Mouse (Mus musculus) gastrocnemius, adult 8-10 months (tissue): ENCODE data around the gene Slc11a1. TPM values are rescaled to one million over a fixed set of nuclear protein-coding genes. Genes with fewer than 3 reads are reported as not detected.
"Not testable (repeated sequence)": the region's sequence is repeated elsewhere in the genome, so short reads cannot be mapped to it uniquely, and the experiment has no call there.

Experiments used
- DNase-seq, 2 experiments: peaks; one replicate each; pipeline ENCODE4 v3.0.0; 2022; ENCODE audit warnings: low spot score in 2 of 2
- total RNA-seq, 4 experiments: library from RNA; stranded (reverse); gene quantifications; 2 replicates each; pipeline ENCODE4 v1.2.4; 2022

Slc11a1 gene
- 1 to 10 TPM; 2.1 to 6.5 (median 5.1) TPM for total RNA-seq

DNA sequence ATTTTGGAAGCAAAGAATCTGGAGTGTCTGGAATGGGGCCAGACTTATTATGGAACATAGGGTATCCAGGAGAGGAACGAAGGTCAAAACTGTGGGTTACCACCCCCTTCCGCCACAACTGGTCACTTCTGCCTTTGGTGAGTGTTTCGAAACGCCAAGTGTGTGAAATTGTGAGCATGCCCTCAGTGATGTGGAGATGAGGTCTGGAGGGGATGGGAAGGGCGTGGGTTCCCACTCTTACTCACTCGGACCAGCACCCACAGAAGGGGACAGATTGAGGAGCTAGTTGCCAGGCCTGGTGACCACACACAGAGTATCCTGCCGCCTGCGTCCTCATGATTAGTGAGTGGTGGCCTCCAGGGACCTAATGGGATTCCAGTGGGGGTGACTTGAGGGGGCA lies at the start of gene Slc11a1:
Slc11a1 (plus strand) TSS at position 216 of the 400 bp plus-strand sequence.
- DNase-seq = no peak

DNA sequence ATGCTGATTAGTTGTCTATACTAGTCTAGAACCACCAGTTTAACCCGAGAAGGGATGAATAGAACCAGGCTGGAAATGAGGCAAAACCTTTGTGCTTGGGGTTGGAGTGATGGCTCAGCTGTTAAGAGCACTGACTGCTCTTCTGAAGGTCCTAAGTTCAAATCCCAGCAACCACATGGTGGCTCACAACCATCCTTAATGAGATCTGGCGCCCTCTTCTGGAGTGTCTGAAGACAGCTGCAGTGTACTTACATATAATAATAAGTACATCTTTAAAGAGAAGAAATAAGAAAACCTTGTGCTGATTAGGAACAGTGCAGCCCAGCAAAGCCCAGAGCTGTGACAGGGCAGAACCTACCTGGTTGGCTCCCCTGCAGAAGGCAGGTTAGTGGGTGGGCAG lies 48.1 kb upstream of the Slc11a1 start:
- DNase-seq = not testable (repeated sequence)

DNA sequence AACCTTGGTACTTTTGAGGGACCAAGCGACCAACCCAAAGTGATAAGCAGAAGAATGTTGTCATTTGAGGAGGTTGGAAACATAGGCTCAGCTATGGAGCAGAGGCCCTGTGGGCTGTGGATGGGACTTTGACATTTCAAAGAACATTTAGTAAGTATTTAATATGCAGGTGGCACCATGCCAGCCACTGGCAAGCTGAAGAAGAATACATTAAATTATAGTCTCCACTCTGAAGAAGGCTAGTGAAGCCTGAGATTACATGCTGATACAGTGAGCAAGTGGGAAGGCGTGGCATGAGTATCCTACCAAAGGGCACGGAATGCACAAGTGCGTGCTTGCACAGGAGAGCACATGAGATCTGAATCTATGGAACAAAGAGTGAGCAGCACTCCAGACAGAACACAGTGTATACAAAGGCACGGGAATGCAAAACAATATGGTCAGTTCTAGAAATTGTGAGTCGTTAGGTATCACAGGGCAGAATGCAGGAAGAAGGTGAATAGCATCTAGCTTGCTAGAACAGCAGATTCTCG lies 45.0 kb upstream of the Slc11a1 start:
- no peak for DNase-seq

DNA sequence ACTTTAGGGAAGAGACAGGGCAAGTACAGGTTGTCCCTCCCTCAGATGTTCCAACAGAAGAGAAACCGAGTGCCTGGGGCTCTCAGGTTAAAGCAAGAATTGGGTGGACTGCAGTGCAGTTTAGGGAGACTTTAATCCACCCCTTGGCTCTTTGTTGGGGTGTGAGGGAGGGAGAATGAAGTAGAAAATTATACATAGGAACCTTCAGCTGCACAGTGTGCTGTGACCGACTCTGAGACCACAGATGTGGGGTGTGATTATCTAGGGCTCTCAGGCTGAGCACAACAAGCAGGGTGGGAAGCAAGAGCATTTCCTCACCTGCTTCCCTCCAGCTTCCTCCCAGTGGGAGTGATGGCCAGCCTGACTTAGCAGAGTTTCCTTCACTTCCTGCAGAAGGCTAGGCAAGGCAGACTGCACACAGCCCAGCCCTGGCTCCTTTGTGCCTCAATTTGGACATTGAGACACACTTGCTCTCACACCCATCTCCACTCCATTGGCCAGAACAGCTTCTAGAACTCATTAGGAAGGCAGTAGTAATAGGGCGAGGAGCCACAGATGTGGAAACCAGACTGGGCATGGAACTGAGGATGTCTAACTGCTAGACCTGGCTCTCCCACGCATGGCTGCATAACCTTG lies 43.8 kb upstream of the Slc11a1 start:
- DNase-seq = no peak

DNA sequence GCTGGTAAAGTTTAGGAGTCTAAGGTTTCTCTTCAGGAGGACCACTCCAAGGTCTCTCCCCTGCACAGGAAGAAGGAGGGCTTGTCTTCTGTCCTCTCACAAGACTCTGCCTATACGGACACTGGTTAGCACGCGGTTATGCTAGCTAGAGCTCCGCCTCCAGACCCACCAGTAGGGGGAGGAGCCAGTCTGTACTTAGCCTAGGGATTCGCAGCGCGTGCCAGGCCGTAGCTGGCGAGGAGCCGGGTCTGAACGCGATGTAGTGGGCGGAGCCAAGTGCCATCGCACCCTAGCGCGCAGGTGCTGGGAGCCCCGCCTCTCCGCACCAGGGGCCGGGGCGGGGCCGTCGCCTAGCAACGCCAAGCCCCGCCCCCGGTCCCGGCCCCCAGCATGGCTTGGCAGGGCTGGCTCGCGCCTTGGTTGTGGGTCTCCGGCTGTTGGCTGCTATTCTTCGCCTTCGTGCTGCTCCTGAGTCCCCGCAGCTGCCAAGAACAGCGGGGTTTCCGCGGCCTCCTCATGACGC lies 42.7 kb upstream of the Slc11a1 start:
- peak; percentile 89 to 96 for DNase-seq

DNA sequence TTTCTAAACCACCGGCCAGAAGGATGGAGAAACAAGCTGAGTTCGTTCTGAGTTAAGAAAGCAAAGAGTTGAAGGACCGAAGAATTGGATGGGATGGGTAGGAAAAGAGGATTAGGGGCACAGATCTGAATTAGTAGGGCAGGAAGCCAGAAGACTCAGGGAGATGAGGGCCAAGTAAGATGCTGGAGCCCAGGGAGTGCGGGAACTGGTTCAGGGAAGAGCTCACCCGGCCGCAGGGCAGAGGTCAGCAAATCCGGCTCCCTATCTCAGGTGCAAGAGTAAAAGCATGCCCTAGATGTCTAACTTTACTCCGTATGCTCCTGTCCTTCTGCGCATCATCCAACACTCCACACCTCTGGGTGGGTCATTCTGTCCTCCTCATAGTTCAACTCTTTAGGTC lies 42.1 kb upstream of the Slc11a1 start:
- no peak for DNase-seq

DNA sequence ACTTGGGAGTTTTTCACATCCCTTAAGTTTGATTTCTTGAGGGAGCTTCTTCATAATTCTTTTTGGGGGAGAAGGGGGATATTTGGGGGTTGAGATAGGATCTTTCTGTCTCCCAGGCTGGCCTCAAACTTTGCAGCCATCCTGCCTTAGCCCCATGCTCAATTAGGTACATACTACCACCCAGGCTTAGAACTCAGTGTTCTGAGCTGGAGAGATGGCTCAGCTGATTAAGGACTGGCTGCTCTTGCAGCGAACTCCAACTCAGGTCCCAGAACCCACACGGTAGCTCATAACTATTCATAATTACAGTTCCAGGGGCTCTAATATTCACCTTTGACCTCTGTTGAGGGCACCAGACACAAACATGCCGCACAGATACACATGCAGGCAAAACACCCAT lies 40.4 kb upstream of the Slc11a1 start:
- DNase-seq = no peak

DNA sequence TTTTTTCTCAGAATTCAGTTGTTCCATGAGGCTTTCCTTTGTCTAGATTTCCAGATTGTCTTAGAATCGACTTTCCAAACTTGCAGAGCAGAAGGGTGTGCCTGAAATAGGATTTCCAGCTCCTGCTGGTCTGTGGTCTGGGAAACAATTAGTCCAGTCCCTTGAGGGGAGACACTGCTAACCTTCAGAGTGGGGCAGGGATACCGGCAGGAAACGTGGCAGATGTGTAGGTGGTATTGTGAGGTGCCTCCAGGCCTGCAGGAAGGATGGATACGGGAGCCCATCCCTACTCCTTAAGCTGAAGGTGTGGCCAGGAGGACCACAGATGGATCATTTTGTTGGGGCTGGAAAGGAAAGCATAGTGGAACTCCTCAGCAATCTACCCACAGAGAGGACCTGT lies 40.0 kb upstream of the Slc11a1 start:
- DNase-seq = no peak

DNA sequence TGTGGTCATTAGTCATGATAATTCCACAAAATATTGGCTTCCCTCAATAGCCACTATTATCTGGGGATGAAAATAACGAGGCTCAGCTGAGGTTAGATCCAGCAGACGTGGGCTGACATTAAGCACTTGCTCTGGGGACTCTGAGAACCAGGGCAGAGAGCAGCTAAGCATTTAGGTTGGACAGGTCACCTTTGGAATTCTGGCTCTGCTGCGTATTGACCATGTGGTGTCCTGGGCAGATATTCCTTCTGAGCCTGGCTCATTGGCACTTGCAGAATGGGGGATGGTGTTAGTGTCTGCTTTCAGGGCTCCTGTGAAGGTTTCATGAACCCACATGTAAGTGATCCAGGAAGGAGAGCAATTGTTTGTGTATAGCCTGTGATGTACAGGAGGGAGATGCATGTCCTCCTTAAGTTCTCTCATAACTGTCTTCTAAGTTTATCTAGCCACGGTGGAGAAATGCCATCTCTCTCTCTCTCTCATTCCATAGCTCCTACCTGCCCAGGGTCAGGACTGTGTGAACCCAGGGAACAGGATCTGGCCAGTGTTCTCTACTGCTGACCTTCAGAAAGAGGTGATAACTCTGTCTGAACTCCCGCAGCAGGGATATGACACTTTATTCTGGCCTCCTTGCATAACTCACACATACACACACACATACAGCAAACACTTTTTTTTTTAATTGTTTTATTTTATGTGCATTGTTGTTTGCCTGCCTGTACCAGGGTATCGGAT lies 39.4 kb upstream of the Slc11a1 start:
- DNase-seq = peak; percentile 26 to 33

DNA sequence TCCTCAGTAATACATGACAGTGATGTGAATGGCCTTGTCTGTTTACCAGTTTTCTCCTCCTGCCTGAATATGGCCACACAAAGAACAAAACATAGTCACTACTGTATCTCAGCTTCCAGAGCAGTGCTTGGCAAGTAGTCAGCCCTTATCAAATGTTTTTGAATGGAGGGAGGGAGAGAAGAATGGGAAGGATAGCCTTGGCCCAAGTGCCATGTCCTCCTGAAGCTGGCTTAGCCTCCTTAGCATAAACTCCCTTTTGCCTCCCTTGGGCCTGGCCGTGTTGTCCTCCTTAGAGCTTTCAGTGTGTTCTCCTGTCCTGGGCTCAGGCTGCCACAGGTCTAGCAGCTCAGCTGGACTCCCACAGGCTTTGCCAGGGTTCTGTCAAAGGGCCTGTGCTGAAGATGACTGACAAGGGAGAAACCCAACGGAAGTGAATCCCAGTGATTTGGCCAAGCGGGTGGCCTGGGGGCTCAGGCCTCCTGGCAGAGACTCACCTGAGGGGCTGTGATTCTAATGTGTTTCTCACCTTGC lies 37.7 kb upstream of the Slc11a1 start:
- DNase-seq = no peak

DNA sequence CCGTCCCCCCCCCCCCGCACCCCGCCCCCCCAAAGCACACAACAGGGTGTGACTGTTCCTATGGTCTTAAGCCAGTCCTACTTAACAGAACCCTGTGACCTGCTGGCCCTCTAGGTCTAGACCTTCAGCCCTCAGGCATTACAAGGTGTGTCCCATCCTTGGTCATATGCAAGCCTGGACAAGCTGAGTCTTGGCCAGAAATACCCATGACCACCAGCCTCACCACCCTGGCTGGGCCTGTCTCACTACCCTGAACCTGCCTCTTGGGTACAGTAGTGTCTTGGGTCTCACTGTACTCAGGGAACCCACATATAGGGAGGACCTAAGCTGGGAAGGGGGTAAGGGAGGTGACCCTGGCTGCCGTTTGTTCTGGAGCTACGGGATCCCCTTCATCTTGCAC lies 37.0 kb upstream of the Slc11a1 start:
- DNase-seq = no peak

DNA sequence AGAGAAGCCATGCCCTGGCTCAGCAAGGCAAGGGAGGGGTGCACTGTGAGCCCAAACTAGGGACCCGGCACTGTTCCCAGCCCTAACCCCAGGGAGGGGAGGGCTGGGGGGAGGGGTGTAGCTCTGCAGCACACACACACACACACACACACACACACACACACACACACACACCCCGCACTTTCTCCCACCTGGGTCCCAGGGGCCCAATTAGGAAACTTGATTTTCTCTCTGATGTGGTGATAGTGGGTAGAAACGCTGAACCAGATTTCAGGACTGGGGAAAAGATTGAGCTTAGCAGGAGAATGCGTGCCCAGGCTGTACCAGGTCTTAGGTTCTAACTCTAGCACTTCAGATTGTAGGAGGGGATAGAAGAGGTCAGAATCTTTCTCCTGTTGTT lies 36.4 kb upstream of the Slc11a1 start:
- no peak for DNase-seq

DNA sequence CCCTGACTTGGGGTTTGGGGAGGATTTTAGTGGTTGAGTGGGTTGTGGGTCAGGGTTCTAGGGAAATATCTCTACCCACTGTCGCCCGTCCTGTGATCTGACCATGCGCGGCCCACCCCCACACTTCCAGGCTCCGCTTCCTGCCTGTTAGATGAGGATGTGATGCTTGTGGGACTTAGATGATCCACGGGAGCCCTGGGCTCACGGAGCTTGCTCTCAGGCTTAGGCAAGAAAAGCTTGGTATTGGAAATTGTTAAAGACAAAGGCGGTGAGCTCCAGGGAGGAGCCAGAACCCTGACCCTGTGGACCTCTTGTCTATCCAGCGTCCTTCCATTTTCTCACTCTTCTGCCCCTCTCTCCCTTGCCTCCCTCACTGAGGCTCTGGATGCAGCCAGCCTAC lies 35.1 kb upstream of the Slc11a1 start:
- DNase-seq = no peak

DNA sequence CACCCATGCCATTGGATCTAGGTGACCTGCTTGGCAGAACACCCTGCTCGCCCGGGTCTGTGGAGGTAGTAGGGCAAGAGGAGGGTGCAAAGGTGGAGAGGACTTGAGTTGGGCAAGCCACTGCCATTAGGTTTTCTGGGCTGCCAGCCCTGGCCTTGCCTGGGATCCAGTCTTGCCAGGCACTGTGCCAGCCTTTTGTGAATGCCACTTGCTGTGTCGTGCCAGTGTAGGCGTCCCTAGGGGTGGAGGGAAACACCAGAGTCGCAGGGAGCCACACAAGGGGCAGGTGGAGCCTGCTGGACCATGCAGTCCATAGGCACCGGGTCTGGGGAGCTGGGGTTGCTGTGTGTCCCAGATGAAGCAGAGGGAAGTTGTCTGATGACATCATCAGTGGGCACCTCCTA lies 34.6 kb upstream of the Slc11a1 start:
- DNase-seq = peak; percentile 74 to 85

DNA sequence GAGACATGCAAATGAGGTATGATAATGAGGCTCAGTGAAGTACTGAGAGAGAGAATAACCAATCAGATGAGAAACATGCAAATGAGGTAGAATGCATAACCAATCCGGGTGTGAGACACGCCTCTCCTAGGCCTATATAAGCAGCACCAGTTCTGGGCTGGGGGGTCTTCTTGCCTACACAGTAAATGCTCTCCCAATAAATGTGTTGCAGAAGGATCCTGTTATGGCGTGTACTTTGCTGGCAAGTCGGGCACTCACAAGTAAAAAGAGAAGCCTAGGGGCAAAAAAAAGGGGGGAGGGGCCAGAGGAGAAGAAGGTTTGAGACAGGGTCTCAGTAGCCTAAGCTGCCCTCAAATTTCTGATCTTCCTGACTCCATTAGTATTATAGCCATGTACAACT lies 34.0 kb upstream of the Slc11a1 start:
- DNase-seq = not testable (repeated sequence)

DNA sequence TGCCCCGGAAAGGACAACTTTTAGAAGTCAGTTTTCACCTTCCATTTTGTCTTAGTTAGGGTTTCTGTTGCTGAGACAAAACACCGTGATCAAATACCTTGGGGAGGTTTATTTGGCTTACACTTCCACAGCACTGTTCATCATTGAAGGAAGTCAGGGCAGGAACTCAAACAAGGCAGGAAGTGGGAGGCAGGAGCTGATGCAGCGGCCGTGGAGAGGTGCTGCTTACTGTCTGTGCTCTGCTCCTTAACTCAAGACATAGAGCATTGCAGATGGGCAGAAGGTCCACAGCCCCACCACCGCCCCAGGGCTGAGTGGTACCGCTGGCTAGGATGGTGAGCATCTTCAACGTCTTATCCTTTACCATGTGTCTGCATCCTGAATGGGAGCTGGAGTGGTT lies 33.1 kb upstream of the Slc11a1 start:
- no peak for DNase-seq

DNA sequence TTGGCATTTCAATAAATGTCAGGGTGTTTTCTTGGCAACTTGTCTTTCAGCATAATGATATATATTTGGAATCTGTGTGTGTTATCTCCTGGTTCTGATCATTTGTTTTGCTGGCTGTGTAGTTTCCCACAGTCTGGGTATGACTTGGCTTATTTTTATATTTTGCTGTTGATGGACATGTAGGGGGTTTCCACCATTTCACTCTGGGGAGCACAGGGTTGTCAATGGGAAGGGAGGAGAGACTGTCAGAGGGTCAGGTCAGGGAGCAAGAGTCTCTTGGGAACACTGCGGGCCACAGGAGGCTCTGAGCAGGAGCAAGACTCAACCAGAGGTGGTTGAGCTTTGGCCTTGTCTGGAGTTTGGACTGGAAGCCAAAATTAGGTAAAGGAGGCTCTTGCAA lies 32.7 kb upstream of the Slc11a1 start:
- no peak for DNase-seq

DNA sequence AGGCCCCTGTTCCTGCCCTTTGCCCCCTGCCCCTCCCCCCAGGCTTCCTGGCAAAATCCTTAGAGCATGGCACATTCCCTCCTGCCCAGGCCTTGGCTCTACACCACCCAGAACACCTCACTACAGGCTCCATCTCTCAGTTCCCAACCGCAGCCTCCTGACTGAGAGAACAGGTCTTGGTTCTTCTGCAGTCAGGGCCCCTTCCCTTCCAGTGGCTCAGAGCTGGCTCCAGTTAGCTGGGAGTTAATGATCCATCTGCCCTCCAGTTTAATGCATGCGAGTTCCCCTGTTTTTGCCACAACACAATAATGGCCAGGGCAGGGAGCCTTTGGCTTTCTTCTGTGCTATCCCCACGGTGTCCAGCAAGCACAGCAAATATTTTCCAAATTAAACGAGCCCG lies 31.8 kb upstream of the Slc11a1 start:
- DNase-seq = no peak

DNA sequence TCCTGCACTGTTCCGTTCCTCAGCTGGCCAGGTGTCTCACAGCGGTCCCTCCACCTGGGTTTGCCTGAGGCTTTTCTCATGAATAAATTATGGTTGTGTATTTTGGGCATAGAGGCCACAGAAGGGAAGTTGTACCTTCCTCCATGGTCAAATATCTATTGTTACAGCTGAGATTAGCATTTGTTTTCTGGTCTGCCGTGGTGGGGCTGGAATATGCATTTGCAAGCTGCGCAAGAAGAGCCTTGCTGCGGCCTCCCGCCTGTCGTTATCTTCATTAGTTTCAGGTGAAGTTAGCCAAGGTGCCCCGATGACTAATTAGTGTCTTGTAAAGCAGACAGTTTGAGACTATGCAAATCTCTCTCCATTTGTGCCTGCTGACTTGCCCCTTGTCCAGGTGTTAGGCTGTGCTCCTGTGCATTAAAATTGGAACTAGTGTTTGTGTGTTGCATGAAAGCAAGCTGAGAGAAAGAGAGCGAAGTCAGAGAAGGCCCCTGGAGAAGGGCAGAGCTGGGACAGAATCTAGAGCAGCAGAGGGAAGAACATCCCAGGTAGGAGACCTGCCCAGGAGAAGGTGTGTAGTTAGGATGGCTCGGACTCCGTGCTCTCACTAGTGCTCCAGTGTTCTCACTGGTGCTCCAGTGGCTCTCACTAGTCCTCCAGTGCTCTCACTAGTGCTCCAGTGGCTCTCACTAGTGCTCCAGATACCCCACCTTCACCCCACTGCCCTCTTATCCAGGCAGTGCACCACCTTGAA lies 30.7 kb upstream of the Slc11a1 start:
- no peak for DNase-seq

DNA sequence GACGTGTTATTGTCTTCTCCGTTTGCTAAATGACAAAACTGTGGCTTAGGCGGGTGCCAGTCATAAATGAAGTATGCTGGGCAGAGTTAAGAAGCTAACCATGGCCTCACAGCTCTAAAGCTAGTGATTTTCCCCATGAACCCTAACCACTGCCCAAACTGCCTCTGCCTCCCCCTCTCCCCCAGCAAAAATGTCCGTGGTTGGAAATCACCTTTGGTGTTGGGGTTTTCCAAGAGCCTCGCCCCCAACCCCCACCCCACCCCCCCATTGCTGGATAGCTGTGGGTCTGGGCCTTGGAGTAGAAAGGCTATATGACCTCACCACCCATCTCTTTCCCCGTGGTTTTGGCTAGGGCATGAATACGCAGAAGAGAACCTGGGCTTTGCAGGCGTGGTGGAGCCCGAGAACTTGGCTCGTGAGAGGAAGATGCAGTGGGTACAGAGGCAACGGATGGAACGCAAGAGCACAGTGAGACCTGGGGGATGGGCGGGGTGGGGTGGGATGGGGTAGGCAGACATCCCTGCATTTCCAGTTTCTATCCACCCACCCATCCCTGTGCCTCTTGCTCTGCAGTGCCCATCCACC lies 23.7 kb upstream of the Slc11a1 start:
- no peak for DNase-seq

DNA sequence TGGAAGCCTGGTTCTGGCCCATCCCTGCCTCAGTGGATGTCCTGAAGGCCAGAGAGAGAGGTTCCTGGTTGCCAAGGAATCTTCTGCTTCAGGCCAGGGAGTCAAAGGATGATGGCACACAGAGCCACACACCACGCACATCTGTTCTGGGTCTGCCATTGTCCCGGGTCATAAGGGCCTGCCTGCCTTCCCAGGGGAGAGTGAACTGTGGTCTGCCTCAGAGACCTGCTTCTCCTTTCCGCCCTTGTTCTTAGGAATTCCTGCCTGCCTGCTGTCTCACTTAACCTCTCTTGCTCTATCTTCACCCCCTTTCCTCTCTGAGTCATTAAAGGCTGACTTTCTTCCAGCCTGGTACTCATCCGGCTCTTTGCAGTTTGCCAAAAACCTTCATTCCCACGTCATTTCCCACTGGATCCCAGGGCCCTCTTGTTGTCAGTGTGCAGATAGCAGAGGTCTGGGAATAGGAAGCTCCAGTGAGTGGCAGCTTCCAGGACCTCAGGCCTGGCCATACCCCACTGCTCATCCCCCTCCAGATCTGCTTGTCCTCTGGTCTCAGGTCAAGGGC lies 22.4 kb upstream of the Slc11a1 start:
- DNase-seq = no peak
